Mouse (Mus musculus): ENCODE data around the gene Gpr183.

Gene Gpr183

DNA sequence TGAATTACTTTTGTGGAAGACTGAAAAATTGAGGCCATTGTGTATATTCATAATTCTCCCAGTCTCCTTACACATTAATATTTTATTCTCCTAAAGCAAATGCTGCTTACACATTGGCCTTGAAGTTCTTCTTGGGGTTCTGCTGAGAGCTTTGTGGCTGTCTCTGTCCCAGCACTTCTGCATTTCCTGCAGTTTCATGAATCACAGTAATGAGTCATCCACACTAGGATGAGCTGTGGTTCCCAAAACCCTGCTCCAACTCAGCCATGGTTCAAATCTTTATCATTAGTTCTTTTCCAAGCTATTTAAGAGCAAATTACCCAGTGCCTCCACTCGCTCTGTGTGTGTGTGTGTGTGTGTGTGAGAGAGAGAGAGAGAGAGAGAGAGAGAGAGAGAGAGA lies 22.3 kb upstream of the Gpr183 start:
- no peak for DNase-seq

DNA sequence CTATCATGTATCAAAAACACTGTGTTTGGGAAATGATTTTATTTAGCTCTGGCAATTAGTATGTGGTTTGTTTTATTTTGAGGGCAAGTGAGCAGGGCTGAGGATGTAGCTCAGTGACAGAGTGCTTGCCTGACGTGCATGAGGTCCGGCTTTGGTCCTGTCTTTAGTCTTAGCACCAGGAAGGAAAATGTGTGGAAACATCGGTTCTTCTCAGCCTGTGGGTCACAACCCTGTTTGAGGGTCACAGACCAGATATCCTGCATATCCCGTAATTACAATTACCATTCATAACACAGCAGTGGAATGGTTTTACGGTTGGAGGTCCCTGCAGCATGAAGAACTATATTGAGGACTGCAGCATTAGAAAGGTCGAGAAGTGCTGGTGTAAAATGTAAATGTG lies 21.0 kb upstream of the Gpr183 start:
- DNase-seq: no peak

DNA sequence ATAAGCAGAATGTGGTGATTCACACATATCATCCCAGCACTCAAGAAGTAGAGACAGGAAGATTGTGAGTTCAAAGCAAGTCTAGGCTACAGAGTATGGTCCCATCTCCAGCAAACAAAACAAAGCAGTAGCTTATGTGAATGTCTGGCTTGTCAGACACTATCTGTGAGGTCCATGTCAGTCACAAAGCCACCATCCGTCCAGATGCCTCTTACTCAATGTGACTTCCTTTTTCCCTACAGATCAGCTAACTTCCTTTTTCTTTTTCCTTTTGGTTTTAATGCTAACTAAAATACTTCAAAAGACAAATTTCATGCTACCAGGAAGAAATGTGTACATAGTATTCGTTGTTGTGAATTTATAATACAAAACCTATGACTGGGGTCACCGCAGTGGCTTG lies 20.5 kb upstream of the Gpr183 start:
- DNase-seq: no peak

- no peak for DNase-seq
Observed at GRCm38 (mm10) chr14:121983009-121983933, 18.3 kb upstream of the Gpr183 start.

DNA sequence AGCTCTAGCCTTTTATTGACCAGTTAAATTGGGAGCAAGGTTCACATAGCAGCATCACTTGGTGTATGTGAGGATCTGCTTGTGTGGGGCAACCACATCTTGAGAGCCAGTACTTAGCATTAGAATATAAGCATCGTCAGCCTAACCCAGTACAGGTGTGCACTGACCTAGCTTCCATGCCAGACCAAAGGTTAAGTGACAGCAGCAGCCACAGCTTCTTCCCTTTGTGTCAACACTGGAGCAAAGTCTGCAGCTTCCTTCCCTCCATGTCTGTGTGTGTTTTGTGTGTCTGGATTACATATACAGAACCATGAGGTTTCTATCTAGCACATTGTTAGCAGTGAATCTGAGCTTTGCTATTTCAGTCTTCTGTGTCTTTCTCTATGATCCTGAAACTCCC lies 16.5 kb upstream of the Gpr183 start:
- DNase-seq: no peak

DNA sequence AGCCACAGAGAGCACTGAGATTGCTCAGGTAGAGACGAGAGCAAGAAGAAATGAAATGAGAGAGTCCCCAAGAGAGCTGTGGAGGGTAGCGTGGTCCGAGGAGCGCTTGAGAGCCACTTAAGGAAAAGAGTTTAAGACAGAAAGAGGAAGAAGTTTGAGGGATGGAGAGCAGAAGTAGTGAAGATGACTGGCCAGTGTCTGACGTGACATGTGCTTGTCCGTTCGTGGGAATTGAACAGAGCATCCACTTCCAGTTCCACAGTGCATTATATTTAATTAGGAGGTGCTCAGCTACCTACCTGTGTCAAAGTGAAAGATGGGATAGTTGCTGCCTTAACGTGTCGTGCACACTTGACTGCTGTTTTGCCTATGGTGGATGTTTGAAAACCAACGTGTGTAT lies 8.1 kb upstream of the Gpr183 start:
- no peak for DNase-seq

DNA sequence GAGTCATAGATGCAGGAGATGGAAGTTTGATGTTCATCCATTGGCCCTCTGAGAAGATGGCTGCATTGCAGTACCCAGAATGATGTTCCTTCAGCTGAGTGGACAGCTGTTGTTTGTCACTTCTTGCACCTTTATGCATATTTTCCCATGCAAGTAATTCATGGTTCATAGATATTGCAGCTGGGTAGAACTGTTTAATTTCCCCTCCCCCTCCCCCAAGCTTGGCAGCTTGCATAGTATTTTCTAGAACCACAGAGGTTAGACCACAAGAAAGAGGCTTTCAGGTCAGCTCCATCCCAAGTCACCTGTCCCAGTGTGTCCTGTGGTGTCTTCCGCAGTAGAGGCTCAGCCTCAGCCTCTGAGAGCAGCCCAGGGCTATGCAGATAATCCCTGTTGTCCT lies 5.4 kb upstream of the Gpr183 start:
- no peak for DNase-seq

- DNase-seq: no peak
Observed at GRCm38 (mm10) chr14:121967095-121967494, 2.1 kb upstream of the Gpr183 start.

GRCm38 (mm10) chr14:121965461-121965860 lies 466 bp upstream of the Gpr183 start:
- no peak for DNase-seq

DNA sequence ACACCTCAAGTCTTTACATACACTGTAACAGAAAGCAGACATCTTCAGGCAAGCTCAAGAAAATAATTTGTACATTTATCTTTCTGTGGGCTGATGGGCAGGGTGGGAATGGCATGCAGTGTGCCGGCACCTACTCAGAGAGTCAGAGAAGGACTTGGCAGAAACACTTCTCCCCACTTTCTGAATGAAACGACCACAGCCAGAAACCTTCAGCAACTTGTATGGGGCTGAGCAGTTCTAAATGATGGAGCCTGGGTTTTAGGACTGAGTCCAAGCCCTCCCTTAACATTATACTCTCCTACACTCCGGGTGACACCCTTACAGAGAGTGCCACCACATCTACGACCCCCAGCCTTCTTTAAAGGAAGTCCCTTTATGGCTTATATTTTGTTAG lies 1.1 kb downstream of the Gpr183 start:
- no peak for DNase-seq

GRCm38 (mm10) chr14:121963251-121963941 lies 1.6 kb downstream of the Gpr183 start:
- no peak for DNase-seq

- no peak for DNase-seq
Observed at GRCm38 (mm10) chr14:121962128-121962890, 2.7 kb downstream of the Gpr183 start.

GRCm38 (mm10) chr14:121961496-121962127 lies 3.4 kb downstream of the Gpr183 start:
- DNase-seq: no peak

GRCm38 (mm10) chr14:121960997-121961396 lies 4.0 kb downstream of the Gpr183 start:
- DNase-seq: no peak

GRCm38 (mm10) chr14:121960531-121960930 lies 4.5 kb downstream of the Gpr183 start:
- DNase-seq: no peak

- DNase-seq: no peak
Observed at GRCm38 (mm10) chr14:121960031-121960430, 5.0 kb downstream of the Gpr183 start.

DNA sequence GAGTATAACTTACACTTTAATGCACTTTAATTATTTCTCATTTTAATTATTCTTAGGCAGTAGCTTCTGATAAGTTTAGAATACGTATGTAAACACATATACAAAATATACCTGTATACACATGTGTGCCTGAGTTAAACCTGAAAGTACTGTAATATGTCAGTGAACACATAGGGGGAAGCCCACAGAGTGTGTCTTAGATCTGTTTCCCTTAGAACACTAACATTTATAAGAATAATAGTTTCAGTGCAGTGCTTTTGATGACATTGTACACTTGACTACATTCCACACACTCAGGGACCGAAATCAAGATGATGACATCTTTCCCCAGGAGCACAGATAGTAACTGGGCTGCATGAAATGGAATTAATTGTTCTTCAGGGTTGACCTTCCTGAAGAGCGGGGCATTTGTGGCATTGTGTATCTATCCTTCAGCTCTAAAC lies 5.4 kb downstream of the Gpr183 start:
- no peak for DNase-seq

DNA sequence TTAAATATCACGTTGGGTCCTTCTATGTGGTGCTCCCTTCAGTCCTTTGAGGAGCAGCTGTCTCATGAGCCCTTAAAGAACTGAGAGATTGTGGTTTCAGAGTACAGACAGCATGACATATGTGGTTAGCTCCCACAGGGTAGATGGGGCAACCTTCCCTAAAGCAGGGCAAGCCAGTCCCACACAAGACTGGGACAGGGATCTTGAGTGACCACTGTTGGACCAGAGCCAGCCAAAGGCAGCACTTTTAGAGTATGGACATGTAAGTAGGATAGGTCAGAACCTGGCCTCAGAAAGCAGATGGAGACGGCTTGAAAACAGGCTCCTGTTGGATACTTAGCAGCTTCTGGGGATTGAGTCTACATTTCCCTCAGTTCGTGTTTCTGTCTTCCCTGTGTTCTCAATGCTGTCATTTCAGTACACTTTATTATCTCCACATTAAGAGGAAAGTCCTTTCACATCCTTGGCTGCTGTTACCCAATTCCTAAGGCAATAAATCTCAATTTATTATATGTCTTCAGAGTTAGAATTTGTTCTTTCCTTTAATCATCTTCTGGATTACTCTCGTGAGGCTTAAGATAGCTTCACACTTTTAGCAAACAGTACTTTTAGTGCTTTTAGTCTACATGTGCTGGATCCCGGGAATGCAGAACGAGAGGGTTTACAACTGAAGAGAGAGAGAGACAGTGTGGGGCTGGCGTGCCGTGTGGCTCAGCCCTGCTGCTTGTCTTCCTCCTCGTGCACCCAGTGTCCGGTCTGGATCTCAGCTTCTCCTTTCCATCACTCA lies 6.1 kb downstream of the Gpr183 start:
- DNase-seq: no peak

DNA sequence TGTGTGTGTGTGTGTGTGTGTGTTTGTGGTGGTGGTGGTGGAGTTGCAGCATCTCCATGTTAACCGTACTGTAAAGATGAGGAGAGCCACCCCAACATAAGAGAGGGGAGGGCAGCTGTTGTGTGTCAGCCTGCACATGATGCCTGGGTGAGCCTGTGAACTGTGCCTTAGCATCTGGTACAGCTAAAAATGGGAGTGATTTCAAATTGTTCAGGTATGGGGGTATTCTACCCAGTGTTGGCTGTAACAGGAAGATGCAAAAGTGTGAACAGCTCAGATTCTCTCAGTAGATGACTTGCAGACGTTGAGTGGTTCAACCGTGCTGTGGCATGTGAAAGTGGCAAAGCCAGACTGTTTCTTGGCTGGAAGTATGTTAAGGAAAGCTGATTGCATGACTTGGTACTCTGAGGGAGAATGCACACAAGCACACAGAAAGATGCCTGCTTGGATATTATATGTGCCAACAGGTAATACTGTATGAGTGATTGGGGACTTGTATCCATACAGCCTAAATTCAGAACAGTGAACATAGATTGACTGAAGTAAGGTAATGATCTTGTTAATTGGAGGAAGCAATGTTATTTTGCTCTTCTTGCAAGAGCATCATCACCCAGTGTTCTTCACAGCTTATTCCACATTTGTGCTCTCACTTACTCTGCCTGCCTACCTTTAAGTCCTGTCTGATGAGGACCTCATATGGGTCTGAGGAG lies 6.8 kb downstream of the Gpr183 start:
- no peak for DNase-seq

DNA sequence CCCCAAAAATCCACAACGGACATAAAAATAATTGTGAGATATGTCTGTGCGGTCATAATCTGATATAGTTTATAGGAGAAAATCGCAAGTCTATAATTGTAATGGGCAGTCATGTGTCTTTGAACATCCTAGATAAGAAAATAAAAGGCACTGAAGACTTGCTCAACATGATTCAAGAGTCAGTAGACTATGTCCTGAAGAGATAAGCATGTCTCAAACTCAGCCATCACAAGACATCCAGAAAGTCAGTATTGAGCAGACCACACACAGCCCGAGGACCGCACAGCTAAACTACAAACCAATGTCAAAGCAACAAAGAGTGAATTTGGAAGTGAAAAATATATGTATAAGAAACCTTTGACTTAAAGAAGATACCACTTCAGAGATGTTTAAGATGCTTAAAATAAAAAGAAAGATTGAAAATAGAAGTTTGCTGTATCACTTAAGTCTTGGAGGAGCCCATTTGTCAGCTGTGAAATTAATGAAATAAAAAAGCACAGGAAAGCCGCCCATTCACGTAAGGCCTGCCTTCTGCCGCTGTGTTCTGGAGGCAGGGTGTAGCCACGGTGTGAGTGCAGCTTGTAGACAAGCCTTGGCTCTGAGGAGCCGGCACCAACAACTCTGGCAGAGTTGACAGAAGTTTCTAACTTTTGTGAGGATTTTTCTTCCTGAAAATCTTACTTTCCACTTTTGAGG lies 7.7 kb downstream of the Gpr183 start:
- no peak for DNase-seq

DNA sequence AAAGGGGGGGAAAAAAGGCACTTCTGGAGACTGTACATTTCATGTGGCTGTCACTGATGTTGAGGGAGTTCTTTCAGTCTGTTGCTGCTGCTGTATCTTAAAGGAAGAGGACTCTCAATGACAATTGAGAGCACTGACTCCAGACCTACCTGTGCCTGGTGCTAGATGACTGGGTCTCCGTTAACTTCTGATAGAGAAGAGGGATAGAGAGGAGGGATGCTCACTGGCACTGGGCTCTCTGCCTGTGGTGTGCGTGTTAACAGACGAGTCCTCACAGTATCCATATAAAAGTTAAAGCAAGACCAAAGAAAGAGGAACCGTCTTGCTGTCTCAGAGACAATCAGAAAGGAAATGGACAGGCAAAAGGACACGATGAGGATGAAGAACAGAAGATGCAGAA lies 8.7 kb downstream of the Gpr183 start:
- no peak for DNase-seq
